Mouse (Mus musculus) cerebellum, adult 18-20 months (tissue): Measurements from ENCODE around the gene Adrb1.

Experiments
- DNase-seq, 2 experiments: peaks; one replicate each; pipeline ENCODE4 v3.0.0; 2021

Gene Adrb1

DNA sequence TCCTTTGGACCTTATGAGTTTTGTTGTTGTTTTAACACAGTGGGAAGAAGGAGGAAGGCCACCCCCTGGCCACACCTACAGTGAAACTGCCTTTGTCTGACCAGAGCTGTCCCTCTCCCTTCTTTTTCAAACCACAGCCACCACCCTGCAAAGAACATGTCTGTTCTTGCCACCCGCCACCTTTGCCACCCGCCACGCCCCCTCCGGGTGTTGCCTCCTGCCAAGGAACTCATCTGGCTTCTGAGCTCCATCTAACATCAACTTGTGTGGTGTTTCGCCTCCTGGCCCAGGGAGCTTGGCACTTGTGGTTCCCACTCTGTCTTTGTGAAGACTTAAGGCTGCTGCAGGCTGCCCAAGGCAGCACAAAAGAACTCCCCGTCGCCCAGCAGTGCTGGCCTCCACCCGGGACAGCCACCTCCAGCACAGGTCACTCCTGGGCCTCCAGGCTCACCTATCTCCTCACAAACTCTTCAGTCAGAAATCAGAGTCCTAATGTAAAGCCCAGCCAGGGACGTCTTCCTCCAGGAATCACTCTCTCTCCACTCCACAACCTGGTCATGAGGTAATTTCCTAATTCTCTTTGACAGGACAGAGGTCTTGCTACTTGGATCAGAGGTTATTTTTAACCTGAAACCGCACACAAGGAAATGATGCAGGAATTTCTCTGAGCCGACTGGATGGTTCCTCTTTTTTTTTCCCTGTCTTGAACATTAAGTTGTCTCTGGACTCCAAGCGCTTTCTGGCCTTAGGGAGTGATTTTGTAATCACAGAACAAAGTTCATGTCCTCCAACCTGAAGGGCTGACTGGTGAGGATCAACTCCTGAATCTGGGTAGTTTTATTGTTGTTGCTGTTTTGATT, 18.5 kb upstream of the Adrb1 start:
- DNase-seq: no peak

DNA sequence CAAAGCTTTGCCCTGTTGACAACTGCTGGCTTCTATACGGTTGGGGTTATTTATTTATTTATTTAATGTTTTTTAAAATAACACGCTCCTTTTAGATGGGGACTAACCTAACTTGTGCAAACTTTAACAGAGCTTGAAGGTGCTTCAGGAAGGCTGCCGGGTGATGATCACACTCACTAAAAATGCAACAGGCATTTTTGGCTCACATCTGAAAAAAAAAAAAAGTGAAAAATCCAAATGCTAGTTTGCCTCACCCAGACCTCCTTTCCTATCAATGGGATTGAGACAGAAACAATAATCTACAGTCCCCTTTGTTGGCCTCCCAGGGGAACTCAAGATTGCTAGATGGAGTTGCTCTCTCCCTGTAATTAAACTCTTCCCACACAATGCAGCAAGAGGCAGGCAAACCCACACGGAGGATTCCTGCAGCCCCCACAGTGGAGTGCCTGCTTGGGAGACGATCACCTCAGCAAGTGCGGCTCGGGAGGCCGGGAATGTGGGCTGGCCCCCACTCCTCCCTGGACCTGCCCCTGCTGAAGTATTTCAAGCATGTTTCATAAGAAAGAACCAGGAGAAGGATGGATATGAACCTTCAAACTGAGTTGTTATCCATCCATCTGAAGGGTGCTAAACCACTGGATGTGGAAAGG, 16.8 kb upstream of the Adrb1 start:
- no peak for DNase-seq

DNA sequence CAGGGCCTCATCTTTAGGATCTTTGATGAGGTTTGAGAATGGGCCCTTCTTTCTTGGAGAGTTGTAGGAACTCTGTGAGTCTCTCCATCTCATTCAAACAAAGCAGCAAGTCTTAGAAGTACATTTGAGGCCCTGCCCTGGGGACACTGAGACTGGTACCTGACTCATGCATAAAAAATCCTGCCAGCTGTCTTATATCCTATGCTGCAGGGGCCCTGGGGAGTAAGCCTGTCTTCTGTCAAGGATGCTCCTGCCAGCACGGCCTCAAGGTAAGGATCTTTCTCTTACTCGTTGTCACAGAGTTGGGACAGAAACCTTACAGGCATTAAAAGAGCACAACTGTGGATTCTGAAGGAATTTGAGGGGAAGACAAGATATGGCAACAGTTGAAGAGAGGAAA, 13.2 kb upstream of the Adrb1 start:
- DNase-seq: no peak

DNA sequence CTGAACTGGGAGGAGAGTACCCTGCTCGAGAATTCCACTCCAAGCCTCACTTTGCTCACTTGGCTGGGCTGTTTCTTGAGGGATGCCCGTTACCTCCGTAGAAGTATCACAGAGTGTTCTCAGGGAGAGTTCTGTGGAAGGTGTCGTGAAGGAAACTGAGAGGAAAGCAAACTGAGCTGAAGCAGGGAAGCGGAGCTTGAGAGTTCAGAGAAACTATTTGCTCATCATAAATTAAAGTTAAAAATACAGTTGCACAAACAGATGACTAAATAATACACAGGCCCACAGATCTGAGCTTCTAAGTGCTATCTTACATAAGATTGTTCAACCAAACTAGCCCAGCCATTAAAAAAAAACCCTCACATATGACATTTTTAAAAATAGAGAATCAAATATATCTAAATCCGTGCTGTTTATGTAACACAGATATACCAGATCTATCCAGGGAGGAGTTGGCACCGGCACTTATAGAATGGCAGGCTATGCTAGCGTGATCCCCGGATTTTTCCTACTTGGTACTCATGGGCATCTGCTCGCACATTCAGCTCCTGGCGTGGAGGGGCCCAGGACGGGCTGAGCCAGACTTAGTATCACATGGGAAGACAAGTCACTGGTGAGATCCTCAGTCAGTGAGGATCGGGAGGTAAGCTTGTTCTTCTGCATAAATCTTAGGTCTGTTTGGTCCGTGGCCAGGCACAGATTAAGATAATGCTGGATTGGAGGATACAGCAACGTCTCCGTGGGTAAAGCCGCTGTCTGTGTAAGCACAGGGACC, 11.7 kb upstream of the Adrb1 start:
- DNase-seq: no peak

DNA sequence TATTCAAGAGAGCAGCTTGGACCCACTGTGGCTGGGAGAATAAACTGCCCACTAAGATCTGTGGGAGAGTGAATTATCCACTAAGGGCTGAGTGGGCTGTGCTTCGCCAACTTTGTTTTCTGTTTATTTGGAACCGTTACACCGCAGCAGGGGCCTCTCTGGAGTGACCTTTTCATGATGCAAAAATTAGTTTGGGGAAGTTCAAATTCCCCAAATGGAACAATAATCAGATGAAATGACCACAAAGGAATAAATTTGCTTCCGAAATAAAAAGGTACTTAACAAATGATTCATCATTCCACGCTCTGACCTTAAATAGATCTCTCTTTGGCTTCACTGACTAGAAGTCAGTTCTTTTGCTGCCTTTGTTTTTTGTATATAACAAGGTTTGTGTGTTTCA, 8.4 kb upstream of the Adrb1 start:
- no peak for DNase-seq

DNA sequence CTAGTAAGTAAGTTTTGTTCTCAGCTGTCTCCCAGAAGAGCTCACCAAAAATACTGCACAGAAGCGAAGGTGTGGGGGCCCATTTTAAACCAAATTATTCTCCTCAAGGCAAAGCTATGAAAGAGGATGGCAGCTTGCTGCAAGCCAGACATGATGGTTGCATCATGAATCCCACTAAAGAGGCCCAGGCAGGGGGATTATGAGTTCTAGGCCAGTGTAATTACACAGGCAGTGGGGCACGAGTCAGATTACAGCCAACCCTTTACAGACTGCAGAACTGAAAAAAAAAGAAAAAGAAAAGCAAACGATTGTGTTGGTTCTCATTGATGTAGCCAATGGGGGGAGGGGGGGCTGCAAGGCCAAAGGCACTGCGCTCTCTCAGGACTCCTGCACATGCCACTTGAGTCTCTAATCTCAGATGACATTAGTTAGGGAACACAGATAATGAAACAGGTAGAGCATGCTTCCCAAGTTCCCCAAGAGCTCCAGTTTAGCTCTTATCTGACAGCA, 7.3 kb upstream of the Adrb1 start:
- no peak for DNase-seq

DNA sequence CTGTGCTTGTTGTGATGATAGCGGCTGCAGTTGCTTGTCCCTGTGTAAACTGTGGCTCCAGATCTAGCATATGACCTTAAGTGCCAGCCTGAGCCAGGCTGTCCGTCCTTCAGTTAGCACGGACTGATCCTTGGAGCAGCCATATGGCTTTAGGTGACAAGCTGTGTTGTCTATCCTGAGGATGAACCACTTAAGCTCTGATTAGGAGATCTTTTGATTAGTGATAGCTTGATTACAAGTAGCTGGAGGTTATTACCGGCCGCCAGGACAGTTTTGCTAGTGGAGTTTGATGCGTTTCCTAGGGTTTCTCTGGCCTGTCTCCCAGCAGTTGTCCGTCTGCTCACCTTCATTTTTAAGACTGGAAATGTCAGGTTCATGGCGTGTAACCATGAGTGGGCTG, 4.0 kb upstream of the Adrb1 start:
- DNase-seq: no peak

DNA sequence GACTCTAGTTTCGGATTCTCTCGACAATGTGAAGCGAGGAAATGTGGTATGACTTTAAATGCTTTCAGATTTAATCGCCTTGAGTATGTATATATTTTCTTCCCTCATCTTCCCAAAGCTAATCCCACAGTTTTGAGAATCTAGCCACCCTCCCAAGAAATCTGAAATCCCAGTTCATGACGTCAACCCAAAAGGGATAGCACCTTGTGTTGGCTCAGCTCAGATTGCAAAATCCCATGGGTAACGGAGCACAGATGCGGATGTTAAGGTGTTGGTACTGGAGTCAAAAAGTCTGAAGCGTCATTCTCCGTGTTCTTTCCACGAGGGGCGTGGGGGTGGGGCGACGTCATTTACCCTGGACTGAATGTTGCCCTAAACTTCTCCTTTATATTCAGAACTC, 1.1 kb upstream of the Adrb1 start:
- DNase-seq: no peak

DNA sequence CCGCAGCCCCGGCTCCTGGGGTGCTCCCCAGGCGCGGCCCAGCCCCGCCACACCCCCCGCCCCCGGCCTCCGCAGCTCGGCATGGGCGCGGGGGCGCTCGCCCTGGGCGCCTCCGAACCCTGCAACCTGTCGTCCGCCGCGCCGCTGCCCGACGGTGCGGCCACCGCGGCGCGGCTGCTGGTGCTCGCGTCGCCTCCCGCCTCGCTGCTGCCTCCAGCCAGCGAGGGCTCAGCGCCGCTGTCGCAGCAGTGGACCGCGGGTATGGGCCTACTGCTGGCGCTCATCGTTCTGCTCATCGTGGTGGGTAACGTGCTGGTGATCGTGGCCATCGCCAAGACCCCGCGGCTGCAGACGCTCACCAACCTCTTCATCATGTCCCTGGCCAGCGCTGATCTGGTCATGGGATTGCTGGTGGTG, 300 bp downstream of the Adrb1 start:
- no peak for DNase-seq

DNA sequence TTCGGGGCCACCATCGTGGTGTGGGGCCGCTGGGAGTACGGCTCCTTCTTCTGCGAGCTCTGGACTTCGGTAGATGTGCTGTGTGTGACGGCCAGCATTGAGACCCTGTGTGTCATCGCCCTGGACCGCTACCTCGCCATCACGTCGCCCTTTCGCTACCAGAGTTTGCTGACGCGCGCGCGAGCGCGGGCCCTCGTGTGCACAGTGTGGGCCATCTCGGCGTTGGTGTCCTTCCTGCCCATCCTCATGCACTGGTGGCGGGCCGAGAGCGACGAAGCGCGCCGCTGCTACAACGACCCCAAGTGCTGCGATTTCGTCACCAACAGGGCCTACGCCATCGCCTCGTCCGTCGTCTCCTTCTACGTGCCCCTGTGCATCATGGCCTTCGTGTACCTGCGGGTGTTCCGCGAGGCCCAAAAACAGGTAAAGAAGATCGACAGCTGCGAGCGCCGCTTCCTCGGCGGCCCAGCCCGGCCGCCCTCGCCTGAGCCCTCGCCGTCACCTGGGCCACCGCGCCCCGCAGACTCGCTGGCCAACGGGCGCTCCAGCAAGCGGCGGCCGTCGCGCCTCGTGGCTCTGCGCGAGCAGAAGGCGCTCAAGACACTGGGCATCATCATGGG, 822 bp downstream of the Adrb1 start:
- DNase-seq: no peak

DNA sequence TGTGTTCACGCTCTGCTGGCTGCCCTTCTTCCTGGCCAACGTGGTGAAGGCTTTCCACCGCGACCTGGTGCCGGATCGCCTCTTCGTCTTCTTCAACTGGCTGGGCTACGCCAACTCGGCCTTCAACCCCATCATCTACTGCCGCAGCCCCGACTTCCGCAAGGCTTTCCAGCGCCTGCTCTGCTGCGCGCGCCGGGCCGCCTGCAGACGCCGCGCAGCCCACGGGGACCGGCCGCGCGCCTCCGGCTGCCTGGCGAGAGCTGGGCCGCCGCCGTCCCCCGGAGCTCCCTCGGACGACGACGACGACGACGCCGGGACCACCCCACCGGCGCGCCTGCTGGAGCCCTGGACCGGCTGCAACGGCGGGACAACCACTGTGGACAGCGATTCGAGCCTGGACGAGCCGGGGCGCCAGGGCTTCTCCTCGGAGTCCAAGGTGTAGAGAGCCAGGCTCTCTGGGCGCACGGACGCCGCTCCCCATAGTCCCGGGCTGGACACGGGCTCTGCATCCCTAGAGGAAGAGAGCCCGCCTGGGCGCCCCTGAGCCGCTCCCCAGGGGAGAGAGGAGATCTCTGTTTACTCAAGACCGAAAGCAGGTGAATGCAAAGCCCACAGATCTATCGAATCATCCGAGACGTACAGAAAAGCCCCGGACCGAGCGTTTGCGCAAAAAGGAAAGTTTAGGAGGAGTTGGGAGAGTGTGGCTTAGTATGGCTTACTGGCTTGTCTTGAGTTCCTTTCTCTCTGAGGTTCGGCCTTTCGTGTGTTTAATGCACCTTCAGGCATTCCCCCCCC, 1.5 kb downstream of the Adrb1 start:
- DNase-seq: no peak

DNA sequence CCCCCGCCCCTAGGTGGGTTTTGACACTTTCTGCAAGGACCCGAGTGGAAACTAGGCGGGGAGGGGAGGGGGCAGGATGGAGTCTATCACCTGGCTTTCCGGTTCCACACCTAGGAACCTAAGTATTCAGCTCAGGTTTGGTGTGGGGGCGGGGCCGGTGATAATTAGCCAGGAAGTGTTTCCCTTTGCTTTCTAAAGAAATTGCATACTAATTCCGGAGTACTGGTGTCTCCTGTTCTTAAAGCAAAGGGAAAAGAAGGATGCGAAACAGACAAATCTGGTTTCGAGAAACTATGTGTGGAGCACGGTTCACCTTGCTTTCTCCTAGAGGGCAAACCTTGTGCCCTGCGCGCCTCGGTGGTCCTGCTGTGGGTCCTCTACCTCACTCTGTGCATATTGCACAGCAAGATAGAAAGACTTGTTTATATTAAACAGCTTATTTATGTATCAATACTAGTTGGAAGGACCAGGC, 2.2 kb downstream of the Adrb1 start:
- DNase-seq: no peak

DNA sequence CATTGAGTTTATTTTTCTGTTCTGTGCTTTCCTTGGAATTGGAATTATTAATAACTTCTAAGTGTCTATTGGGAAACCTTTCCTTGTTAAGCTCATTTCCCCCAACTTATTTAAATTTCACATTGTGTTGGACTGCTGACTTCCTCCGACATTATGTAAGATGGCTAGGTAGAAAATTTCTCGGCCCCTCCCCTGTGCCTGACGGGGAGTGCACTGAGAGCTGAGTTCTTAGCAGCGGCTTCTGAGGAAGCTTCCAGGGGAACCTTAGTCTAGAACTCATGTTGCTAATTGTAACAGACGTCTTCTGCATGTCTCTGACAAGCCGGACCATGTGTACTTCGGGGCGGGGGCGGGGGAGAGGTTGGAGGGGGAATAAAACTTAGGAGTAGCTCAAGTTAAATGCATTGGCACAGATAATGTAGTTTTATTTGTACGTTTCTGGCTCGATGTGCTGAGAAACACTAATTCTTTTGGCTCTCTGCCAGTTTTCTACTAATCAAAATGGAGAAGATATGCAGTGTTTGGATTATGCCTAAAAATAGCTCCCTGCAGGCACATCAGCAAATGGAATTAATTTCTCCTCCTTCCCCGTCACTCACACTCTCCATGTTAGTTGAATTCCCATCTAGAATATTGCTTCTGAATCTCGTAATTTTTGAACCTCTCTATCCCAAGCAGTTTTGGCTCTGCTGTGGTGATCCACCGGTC, 5.3 kb downstream of the Adrb1 start:
- no peak for DNase-seq

DNA sequence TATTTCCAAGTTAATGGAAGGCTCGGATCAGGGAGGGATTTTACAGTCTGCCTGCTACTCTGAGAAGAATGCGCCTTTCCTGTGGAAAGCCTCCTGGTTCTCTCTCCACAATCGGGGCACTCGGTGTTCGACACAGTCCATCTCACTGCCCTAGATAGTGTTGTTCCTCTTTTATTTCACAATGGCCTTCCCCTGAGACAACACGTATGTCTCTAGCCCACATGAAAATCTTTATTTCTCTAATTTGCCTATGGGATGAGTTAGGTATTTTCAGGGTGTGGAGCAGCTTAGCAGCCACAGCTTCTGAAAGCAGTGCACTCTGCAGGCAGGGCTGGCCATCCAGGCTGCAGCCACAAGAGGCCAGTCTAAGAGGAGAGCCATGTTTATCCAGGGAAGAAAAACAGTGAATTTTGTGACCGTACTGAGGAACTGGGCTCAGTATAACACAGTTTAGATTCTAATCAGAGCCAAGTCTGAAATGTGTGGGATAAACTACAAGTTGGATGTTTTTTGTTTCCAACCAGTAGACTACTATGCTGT, 12.1 kb downstream of the Adrb1 start:
- no peak for DNase-seq

DNA sequence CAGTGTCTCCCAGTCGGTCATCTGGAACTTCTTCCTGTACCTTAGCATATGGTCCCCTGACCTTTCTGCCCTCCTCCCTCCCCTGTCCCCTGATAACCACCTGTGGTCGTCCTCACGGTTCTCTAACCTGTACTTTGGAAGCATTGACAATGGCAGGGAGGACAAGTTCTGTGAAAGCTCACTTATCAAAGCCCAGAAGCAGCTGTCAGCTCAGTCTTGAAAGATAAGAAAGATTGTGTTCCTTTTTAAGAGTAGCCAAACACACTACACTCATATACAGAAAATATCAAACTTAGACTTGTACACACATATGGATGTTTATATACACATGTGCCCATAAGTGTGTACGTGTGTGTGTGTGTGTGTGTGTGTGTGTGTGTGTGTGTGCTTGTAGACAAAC, 13.7 kb downstream of the Adrb1 start:
- DNase-seq: no peak

DNA sequence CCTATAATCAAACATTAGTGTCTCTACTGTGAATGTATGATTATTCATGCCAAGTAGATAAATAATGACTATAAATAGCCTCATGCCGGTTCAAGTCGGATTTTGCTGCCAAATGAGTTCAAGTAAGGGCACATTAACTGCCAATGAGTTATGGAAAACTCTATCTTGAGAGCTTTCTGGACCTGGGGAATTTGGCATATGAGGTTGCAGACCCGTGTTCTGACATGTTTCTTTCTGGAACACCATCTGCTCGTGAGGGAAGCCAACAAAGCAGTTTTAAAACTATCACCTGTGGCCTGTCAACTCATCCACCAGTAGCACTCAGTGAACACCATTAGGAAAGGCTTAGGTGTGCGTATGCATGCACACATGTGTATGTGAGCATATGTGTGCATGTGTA, 14.3 kb downstream of the Adrb1 start:
- no peak for DNase-seq

DNA sequence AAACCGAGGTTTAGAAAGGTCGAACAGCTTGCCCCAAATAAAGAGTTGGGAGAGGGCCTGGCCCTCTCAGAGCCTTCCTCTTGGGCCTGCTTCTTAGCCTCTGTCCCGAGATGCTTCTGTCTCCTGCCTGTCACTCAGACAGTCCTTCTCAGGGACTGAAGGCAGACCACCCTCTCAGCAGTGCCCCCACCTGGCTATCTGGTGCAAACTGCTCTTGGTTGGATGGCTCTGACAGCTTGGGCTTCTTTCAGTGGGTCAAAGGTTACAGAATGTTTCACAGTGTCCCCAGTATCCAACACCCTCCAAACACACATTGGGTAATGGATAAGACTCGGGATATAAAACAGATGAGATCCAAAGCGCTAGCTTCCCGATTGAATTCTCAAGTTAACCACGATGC, 23.1 kb downstream of the Adrb1 start:
- DNase-seq: no peak

DNA sequence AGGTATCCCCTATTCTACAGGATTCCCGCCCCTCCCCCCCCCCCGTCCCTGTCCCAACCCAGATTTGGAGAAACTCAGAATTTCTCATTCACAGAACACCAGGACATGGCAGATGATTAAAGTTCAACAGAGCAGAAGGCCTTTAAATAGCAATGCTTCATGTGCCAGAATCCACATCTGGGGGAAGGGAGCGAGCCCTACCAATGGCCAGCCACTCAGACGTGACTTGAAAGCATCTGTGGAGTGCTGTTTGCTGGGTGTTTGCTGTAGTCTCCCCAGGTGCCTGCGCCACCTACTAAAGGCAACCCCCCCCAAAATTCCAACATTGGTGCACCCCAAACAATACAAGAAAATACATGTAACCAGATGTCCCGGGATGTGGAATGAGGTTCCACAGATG, 23.5 kb downstream of the Adrb1 start:
- DNase-seq: no peak

DNA sequence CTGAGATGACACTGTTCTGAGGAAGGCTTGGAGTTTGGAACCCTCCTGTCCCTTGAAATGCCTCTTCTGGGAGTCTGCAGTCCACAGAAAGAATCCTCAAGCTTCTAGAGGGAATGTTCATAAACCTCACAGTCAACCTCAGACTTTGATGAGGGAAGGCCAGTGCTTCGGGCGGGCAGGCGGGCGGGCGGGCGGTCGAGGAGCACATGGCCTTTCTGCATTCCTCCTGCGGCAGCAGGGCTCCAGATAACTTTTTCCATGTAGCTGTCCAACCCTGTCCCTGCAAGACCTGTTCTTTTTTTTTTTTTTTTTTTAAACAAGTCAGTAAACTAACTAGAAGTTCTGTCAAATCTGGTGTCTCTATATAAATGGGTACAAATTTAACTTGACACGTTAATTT, 24.6 kb downstream of the Adrb1 start:
- no peak for DNase-seq

DNA sequence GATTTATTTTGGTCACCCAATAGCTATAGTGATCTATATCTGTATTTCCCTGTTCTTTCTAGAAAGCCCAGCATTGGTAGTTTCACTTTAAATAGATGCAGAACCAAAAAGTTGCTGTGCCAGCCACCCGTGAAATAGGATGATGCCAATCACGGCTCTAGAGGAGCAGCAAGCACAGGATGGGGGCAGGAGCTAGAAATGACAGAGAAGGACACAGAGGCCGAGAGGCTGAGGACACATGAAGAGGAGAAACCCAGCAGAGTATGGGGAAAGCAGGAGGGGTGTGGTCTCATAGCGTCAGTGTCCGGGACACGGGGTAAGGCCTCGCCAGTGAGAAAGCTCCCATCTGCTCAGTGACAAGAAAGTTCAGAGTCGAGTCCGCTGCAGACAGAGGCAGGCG, 25.9 kb downstream of the Adrb1 start:
- no peak for DNase-seq

DNA sequence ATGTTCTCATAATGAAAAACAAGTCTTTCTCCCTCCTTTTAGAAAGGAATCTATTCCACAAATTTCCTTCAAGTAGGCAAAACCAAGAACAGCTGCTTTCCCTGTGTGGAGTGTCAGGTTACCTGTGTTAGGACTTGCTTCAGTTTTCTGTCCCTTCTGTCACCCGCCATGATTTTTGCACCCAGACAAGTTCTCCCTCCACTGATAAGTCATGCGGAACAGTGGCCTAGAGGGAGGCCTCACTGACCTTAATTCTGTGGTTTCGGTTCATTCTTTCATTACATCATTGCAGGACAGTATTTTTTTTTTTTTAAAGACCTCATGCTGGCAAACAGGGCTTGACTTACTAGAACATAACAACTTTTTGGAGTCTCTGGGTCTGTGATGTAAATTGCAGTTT, 27.3 kb downstream of the Adrb1 start:
- DNase-seq: no peak
